Mouse (Mus musculus) heart, adult 2 months (tissue): ENCODE data around the gene Wfikkn2.

Experiments used
- CTCF ChIP-seq: fragments of 200-600 bp; IDR thresholded peaks from 2 replicates; pipeline ENCODE4 v1.8.1; 2022; ENCODE audit warnings: antibody characterized with exemption, mild to moderate bottlenecking, moderate library complexity
- POLR2A ChIP-seq: fragments of 200-500 bp; IDR thresholded peaks from 2 replicates; pipeline ENCODE4 v1.6.1; 2011; ENCODE audit warnings: mild to moderate bottlenecking, low read depth, low read length, control low read depth; ENCODE audit not compliant: insufficient read depth

DNA sequence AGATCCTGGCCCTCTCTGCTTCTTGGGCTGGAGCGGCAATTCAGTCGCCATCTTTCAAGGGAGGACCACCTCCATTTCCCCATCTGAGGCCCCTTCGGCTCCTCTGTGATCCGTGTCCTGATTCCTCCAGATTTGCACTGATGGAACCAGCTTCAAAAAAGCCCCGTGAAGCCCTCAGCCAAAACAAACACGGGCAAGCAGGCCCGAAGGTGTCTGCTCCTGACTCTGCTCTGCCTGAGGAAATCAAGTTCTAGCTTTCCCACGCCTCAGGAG, 920 bp upstream of the Wfikkn2 start:
- no peak for TF ChIP-seq POLR2A
- TF ChIP-seq CTCF, result no peak
